Mouse (Mus musculus) megakaryocyte-erythroid progenitor cell, adult 5-6 weeks (primary cell): Measurements from ENCODE around the gene Hcn3. TPM values are rescaled to one million over a fixed set of nuclear protein-coding genes. Genes with fewer than 3 reads are reported as not detected.

Source experiments
- ATAC-seq: replicated peaks from 2 replicates; pipeline ENCODE4 v1.8.0; 2016; ENCODE audit warnings: mild to moderate bottlenecking, inconsistent platforms; ENCODE audit not compliant: severe bottlenecking, poor library complexity, low FRiP score, low TSS enrichment
- total RNA-seq, 2 experiments: library from RNA; stranded (forward) in 1 of 2; stranded (reverse) in 1 of 2; fragments of 200-1000, 215-1000 nt in 1 of 2; fragments of >200 nt in 1 of 2; fragmentation: Nextera tagmentation in 1 of 2; gene quantifications; 2 replicates each; pipeline ENCODE4 v1.2.3; 2014 to 2017

Hcn3 gene
- total RNA-seq, 2 experiments from 2014 or later = 1.4 to 1.6 TPM

- ATAC-seq = no peak
These were observed 3.0 kb downstream of the Hcn3 start for GRCm38 (mm10) chr3:89156951-89157350.

GRCm38 (mm10) chr3:89152084-89152835 lies 7.7 kb downstream of the Hcn3 start:
- ATAC-seq = peak; percentile 40; the same call in 1 of the 2 replicates

- no peak for ATAC-seq
These were observed 11.4 kb downstream of the Hcn3 start for GRCm38 (mm10) chr3:89148567-89148966.

- ATAC-seq = peak; percentile 27
These were observed 12.1 kb downstream of the Hcn3 start for GRCm38 (mm10) chr3:89147979-89148311.

GRCm38 (mm10) chr3:89147101-89147978 lies 12.7 kb downstream of the Hcn3 start:
- peak; percentile 64 for ATAC-seq

- ATAC-seq = no peak
These were observed 14.4 kb downstream of the Hcn3 start for GRCm38 (mm10) chr3:89145566-89145965.

GRCm38 (mm10) chr3:89144821-89145220 lies 15.2 kb downstream of the Hcn3 start:
- ATAC-seq = no peak

- no peak for ATAC-seq
These were observed 23.6 kb downstream of the Hcn3 start for GRCm38 (mm10) chr3:89136365-89136764.

GRCm38 (mm10) chr3:89135958-89136357 lies 24.0 kb downstream of the Hcn3 start, which contains the start of gene Pklr:
Gene Pklr (plus strand): TSS chr3:89136142.
- ATAC-seq = peak; percentile 67

- no peak for ATAC-seq
These were observed 26.2 kb downstream of the Hcn3 start for GRCm38 (mm10) chr3:89133752-89134151.

GRCm38 (mm10) chr3:89133063-89133450 lies 26.9 kb downstream of the Hcn3 start:
- ATAC-seq = no peak

- peak; percentile 92 for ATAC-seq
These were observed 27.5 kb downstream of the Hcn3 start for GRCm38 (mm10) chr3:89132285-89133062.

- ATAC-seq = no peak
These were observed 28.2 kb downstream of the Hcn3 start for GRCm38 (mm10) chr3:89131816-89132215.

GRCm38 (mm10) chr3:89129908-89130307 lies 30.1 kb downstream of the Hcn3 start:
- ATAC-seq = no peak

GRCm38 (mm10) chr3:89125981-89126380 lies 34.0 kb downstream of the Hcn3 start:
- ATAC-seq = no peak

- ATAC-seq = no peak
These were observed 35.8 kb downstream of the Hcn3 start for GRCm38 (mm10) chr3:89124241-89124640.

GRCm38 (mm10) chr3:89123313-89123712 lies 36.7 kb downstream of the Hcn3 start:
- ATAC-seq = no peak

- peak; percentile 90 for ATAC-seq
These were observed 44.5 kb downstream of the Hcn3 start for GRCm38 (mm10) chr3:89115522-89115921.

- ATAC-seq = no peak
These were observed 46.9 kb downstream of the Hcn3 start for GRCm38 (mm10) chr3:89113058-89113457.

- no peak for ATAC-seq
These were observed 51.9 kb downstream of the Hcn3 start for GRCm38 (mm10) chr3:89108146-89108545.
